Comparison of ENCODE assay signal across 9 mouse cellular contexts in the genomic region with DNA sequence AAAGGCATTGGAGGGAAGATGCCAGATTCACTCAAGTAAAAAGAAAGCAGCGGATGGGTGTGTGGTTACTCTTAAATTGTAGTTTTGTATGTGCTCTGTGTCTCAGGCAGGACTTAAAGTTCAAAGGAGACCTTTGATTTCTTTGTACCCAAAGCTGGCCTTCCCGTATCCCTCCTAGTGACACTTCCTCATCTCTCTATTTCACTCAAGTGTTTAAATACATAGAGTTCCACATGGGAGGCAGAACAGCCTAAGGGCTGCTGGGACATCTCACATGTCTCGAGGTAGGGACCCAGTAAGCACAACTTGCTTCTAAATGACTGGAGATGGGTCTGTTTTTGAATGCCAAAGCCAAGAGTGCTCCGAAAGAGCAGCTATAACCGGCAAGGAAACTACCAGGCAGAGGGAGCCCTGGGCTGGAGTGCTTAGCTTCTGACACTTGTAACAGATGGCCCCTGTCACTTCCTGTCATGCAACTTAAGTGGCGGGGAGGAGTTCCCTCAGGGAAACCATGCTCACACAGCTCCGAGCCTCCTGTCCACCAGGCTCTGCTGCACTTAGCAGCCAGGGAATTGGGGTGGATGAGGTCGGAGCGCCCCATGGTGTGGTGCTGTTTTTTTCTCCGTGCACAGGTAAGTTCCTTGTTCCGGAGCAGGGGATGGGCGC.
A peak's percentile ranks its signal among the peaks of the same experiment; 100 is the strongest.
DNase-seq lines count a peak whose midpoint lies in the region; ATAC-seq and TF ChIP-seq lines count a peak whose summit lies in the region.
"Had no signal": no experiment of that assay in that cellular context is flagged by ENCODE, and none has a peak within 500 bp of the region (broad histone marks: within the 10 kb centered on the region; RNA-seq: fewer than 3 reads in every experiment).

No protein-coding gene starts in this region.

- H3K4me3 ChIP-seq in embryonic facial prominence, embryonic 14.5 days (ENCODE audit: low read depth, low read length) = no peak overlapping the region
- H3K4me3 ChIP-seq in intestine, embryonic 14.5 days (ENCODE audit: low read depth, low read length) = no peak overlapping the region
- 0 out of 4 replicates have a peak overlapping the region, but pooled peaks of 1 of the 2 experiments have one; percentile 8 for H3K4me3 ChIP-seq in liver, embryonic 14.5 days (ENCODE audit: insufficient read depth in 1 of 2, low read depth in 2 of 2, low read length in 2 of 2)
- H3K4me3 ChIP-seq: myocyte had no signal

- no peak for TF ChIP-seq EP300 in liver, embryonic 14.5 days (IDR thresholded peaks at IDR 0.05; ENCODE audit: low read depth)

- no peak overlapping the region for H3K4me2 ChIP-seq in embryonic facial prominence, embryonic 14.5 days (ENCODE audit: low read depth, low read length)
- H3K4me2 ChIP-seq in intestine, embryonic 14.5 days (ENCODE audit: low read length) = peak overlapping the region; percentile 36
- H3K4me2 ChIP-seq in liver, embryonic 14.5 days (ENCODE audit: low read depth) = 0 out of 2 replicates have a peak overlapping the region, but pooled peaks have one; percentile 13

- 38% methylated on average over 12 of the region's 12 CpGs for WGBS in embryonic facial prominence, embryonic 14.5 days
- WGBS in intestine, embryonic 14.5 days = 31% methylated on average over 12 of the region's 12 CpGs
- WGBS in liver, embryonic 14.5 days (ENCODE audit: insufficient replicate concordance) = 19% methylated on average over 12 of the region's 12 CpGs

- peaks cover 9% of the 10 kb centered on the region; the same call in 1 of the 2 replicates for H3K4me1 ChIP-seq in embryonic facial prominence, embryonic 14.5 days (ENCODE audit: control insufficient read depth, insufficient read depth, low read length)
- peaks cover 18% of the 10 kb centered on the region for H3K4me1 ChIP-seq in intestine, embryonic 14.5 days (replicated peaks; ENCODE audit: control insufficient read depth, insufficient read depth, low read length)
- H3K4me1 ChIP-seq in liver, embryonic 14.5 days (replicated peaks; ENCODE audit: control insufficient read depth in 2 of 2, insufficient read depth in 2 of 2, low read length in 1 of 2) = peaks cover 0 to 4% of the 10 kb centered on the region in 2 experiments; a peak in 1 of 4 replicates

- no peak overlapping the region; the same call in 1 of the 2 replicates for H3K27ac ChIP-seq in embryonic facial prominence, embryonic 14.5 days (replicated peaks; ENCODE audit: low read depth, low read length)
- H3K27ac ChIP-seq in intestine, embryonic 14.5 days (ENCODE audit: low read depth) = peak overlapping the region; percentile 51
- H3K27ac ChIP-seq in liver, embryonic 14.5 days = no peak overlapping the region

- peak; percentile 52 for DNase-seq in urinary bladder, postnatal 14 days (ENCODE audit: low spot score)
- no peak for DNase-seq in urinary bladder, postnatal 10 days (ENCODE audit: low spot score)
- DNase-seq in embryonic facial prominence, embryonic 14.5 days (ENCODE audit: low spot score) = peak; percentile 67
- DNase-seq in intestine, embryonic 14.5 days (ENCODE audit: low spot score) = peak; percentile 67
- no peak for DNase-seq in liver, embryonic 14.5 days (ENCODE audit: low read depth in 3 of 3, low spot score in 3 of 3)
- DNase-seq in retina, postnatal 1 day = peak; percentile 63
- DNase-seq in ovary, postnatal 10 days (ENCODE audit: low spot score) = no peak
- no peak for DNase-seq in right cerebral cortex, postnatal 14 days

- no peaks in the 10 kb centered on the region for H3K9me3 ChIP-seq in embryonic facial prominence, embryonic 14.5 days (ENCODE audit: control insufficient read depth, low read length)
- no peaks in the 10 kb centered on the region for H3K9me3 ChIP-seq in intestine, embryonic 14.5 days (ENCODE audit: control insufficient read depth, low read length)
- no peaks in the 10 kb centered on the region for H3K9me3 ChIP-seq in liver, embryonic 14.5 days (ENCODE audit: control insufficient read depth, low read length)

- no peak overlapping the region for H3K9ac ChIP-seq in embryonic facial prominence, embryonic 14.5 days (ENCODE audit: low read depth, low read length)
- no peak overlapping the region for H3K9ac ChIP-seq in intestine, embryonic 14.5 days (ENCODE audit: low read length)
- H3K9ac ChIP-seq in liver, embryonic 14.5 days (replicated peaks) = no peak overlapping the region

- no peaks in the 10 kb centered on the region for H3K27me3 ChIP-seq in embryonic facial prominence, embryonic 14.5 days (replicated peaks; ENCODE audit: control insufficient read depth, insufficient read depth, low read length)
- H3K27me3 ChIP-seq in intestine, embryonic 14.5 days (replicated peaks; ENCODE audit: control insufficient read depth, insufficient read depth, low read length) = no peaks in the 10 kb centered on the region
- H3K27me3 ChIP-seq in liver, embryonic 14.5 days (ENCODE audit: control insufficient read depth, insufficient read depth, low read length) = no peaks in the 10 kb centered on the region

- no peak for TF ChIP-seq CTCF in liver, embryonic 14.5 days (IDR thresholded peaks at IDR 0.05; ENCODE audit: low read depth)

- peak; percentile 53; the same call in 1 of the 2 replicates for ATAC-seq in embryonic facial prominence, embryonic 14.5 days (ENCODE audit: low read depth)
- peak; percentile 81 for ATAC-seq in intestine, embryonic 14.5 days (replicated peaks; ENCODE audit: low FRiP score, low TSS enrichment, low read depth)
- no peak for ATAC-seq in liver, embryonic 14.5 days (ENCODE audit: insufficient read depth)

- H3K36me3 ChIP-seq in embryonic facial prominence, embryonic 14.5 days (ENCODE audit: control insufficient read depth, insufficient read depth, low read length) = no peaks in the 10 kb centered on the region
- H3K36me3 ChIP-seq in intestine, embryonic 14.5 days (ENCODE audit: control insufficient read depth, insufficient read depth, low read length) = no peaks in the 10 kb centered on the region
- H3K36me3 ChIP-seq in liver, embryonic 14.5 days (replicated peaks; ENCODE audit: control insufficient read depth, insufficient read depth, low read depth) = no peaks in the 10 kb centered on the region

Comparison
In these comparisons a context has a peak if more than half of its experiments do, and no peak if none do; other contexts are left out.
1. DNase-seq: peak in urinary bladder, postnatal 14 days (single experiment), embryonic facial prominence, embryonic 14.5 days (single experiment), intestine, embryonic 14.5 days (single experiment) and retina, postnatal 1 day (single experiment); none in urinary bladder, postnatal 10 days (single experiment), liver, embryonic 14.5 days (0 of 3), ovary, postnatal 10 days (single experiment) and right cerebral cortex, postnatal 14 days (single experiment).